Mouse (Mus musculus) lung, postnatal 0 days (tissue): ENCODE data around the gene Grhl3.

ENCODE experiments used
- CTCF ChIP-seq: IDR thresholded peaks from 2 replicates; pipeline ENCODE4 v1.5.1; 2016; ENCODE audit warnings: antibody characterized with exemption, mild to moderate bottlenecking
- EP300 ChIP-seq: IDR thresholded peaks from 2 replicates; pipeline ENCODE4 v1.6.1; 2016; ENCODE audit warnings: antibody characterized with exemption, mild to moderate bottlenecking, control low read depth

DNA sequence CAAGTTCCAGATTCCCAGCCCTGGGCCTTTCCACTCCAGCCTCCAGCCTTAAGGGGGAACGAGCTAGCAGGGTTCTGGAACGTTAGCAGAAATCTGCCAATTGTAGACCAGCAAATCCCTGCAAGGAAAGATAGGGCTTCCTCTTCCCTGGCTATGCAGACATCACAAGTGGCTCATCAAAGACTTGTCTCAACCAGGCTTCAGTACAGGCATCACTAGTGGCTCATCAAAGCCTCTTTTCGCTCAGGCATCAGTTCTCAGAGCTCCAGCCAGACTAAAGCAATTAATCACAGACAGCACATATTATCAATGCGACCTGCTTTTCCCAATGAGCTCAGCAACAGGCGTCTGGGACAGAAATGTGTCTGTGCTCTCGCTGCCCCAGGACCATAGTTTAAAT, 40.4 kb downstream of the Grhl3 start:
- TF ChIP-seq CTCF (no peak), EP300 (no peak)
